Mouse (Mus musculus) large intestine, adult 2 months (tissue): ENCODE results near the gene Spock1. TPM values are rescaled to one million over a fixed set of nuclear protein-coding genes. Genes with fewer than 3 reads are reported as not detected.

Experiments used
- DNase-seq: peaks from one replicate; pipeline ENCODE4 v3.0.0-alpha.2; 2012; ENCODE audit warnings: low read depth, low spot score
- WGBS: fragments of 180-500 bp; shearing (Covaris S2); methylation state at CpG from one replicate; pipeline ENCODE4 v1.1.7; 2018; 5-methylcytosine and 5-hydroxymethylcytosine counted together
- polyA plus RNA-seq: library from polyadenylated mRNA; depleted of rRNA; stranded (reverse); fragments of >200 nt; gene quantifications from 2 replicates; pipeline ENCODE4 v1.2.3, GENCODE M21; 2012

The Spock1 gene
- polyA plus RNA-seq, 1 experiment: 0.19 TPM

DNA sequence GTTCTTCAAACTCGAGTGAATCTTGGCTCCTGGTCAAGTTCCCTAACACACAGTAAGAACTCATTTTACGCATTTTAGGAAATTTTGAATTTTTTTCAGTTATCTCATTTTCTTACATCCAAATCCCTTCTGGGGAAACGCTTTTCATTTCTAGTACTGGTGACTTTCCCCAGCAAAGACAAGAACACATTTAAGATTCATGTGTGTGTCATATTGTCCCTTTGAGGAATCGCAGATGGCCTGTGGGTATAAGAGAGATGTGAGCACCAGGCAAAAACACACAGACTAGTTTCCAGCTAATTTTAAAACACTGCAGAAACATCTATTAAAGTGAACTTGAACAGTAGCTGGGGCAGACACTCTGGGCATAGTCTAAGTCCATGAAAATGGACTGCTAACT lies 38.1 kb downstream of the Spock1 start:
- 83% methylated on average over 4 of the region's 4 CpGs for WGBS
- DNase-seq: no peak

DNA sequence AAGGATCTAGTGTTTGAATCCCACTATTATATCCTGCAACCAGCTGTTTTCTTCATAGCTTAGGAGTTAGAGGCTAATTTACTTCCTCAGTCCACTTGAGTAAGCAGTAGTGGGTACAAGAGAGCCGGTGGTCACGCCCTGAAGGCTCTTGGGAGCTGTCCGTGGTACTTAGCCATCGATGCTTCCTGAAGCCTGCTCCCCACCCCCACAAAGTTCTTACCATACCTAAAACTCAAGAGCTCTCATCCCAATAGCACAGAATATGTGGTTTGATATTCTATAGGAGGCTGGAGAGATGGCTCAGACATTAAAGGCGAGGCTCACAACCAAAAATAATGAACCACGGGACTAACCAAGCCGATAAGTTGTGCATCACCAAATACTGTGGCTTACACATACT lies 40.5 kb downstream of the Spock1 start:
- WGBS: 54% methylated on average over 7 of the region's 7 CpGs
- no peak for DNase-seq

DNA sequence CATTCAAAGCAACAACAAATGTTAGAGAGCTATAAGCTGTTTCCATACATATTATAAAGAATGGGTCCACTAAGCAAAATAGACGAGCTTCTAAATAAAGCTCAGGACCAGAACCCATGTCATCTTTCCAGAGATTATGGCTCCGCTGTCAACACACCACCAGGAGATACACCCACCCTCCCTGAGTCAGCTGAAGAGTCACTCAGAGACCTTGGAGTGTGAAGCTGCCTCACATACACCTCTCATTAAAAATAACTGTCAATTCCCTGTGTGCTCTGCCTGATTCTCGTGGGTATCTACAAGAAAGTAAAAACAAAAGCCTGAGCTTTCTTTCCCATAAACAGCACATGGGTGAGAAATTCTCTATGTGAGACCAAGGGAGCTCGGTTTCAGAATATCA lies 43.1 kb downstream of the Spock1 start:
- WGBS: 59% methylated on average over 4 of the region's 4 CpGs
- no peak for DNase-seq

DNA sequence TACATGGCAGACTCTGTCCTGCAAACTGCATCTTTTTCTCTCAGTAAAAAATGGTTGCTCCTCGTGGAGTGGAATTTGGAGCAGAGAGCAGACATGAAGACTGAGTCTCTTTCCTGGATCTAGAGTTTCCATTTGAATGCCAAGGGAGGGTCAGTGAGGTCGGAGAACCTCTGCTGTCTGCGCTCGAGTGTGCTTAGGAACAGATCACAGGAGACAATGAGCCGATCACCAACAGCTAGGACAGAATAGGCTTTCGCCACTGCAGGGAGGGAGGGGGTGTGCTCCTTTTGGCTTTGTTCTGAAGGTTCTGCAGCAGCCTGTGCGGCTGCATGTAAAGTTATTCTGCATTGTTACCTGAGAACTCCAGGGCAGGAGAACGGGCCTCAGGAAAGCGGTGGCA lies 49.6 kb downstream of the Spock1 start:
- no peak for DNase-seq
- WGBS: 62% methylated on average over 9 of the region's 9 CpGs

DNA sequence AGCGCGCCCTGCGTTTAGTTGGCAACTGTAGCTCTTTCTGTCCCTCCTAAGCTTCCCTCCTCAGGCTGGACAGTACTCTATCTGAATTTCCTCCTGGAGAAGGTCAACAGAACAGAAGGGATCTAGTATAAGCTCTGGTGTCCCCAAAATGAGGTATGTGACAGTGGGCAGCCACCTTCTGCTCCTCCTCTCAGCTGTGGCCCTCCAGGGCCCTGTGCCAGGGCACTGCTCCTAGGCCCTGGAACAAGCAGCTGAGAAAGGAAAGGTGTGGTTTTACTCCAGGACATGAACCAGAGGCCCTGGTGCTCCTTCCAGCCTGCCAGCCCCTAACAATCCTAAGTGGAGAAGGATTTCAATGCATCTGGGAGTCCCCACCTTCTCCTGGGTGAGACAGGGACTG lies 51.1 kb downstream of the Spock1 start:
- WGBS: 92% methylated on average over 3 of the region's 3 CpGs

DNA sequence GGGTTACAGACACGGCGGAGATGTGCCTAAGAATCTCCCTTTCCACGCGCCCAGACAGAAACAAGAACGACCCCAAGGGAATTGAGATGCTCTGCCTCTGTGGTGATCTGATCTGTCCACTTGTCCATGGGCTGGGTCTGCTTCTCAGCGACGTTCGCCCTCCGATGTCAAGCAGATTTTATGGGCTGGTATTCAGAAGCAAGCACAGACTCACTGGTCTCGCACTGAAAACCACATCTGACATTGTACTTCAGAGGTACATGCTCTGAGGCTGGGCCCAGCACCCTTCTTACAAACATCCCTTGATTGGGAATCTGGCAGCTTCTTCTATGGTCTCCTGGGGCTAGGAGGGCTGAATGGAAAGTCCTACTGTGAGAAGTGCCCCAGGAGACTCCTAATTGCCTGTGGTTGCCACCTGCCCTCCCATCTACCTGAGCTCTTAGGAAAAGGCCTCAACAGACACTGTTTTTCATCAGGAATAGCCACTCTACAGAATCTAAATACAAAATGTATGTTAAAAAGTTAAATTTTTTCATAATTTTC lies 51.8 kb downstream of the Spock1 start:
- 78% methylated on average over 10 of the region's 10 CpGs for WGBS

More for the DNA sequence above, 51.1 kb downstream of the Spock1 start:
- DNase-seq: no peak

DNA sequence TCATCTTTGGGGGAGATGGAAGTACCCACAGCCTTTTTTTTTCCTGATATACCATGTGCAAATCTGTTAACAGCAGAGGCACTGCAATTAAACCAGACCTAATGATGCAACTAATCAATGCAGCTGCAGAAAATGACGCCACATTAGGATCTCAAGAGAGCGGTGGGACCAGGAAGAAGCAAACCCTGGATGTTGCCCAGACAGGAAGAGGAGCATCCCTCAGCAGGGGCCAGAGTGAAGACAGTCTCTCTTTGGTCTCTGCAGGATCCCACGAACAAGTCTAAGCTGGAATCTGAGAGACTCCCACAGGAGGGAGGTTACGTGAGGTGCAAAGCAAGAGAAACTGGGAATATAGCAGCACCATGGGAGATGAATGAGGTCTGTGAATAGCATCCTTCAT lies 52.4 kb downstream of the Spock1 start:
- 71% methylated on average over 4 of the region's 4 CpGs for WGBS
- DNase-seq: no peak

More for the DNA sequence above, 51.8 kb downstream of the Spock1 start:
- DNase-seq: no peak

DNA sequence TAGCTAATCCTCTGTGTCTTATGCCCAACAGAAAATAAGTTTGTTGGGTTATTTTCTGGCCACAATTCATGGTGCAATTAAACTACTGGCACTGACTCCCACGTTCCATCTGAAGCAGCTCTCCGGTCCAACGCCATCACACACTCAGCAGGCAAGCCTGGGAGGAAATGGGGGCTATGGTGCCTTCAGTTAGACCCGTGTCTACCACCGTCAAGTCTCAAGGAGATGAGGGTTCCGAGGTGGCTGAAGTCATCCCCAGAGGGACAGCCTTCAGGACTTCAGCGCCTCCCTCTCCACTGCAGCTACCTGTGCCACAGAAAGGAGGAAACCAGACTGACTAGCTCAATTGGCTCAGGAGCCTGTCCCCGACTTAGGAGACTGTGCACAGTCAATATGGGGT lies 53.7 kb downstream of the Spock1 start:
- no peak for DNase-seq

DNA sequence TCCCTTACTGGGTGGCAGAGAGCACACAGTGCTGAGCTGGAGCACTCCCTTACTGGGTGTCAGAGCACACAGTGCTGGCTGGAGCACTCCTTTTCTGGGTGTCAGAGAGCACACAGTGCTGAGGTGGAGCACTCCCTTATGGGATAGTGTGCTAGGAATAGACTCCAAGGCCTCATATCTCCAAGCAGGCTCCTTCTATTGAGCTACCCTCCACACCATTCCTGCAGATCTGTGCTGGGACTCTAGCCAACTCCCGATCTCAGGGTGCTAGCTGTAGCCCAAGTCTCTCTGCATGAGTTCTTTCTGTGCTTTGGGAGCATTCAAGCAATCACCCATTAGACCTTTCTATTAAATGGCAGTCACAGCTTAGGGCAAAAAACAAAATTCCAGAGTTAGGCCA lies 54.5 kb downstream of the Spock1 start:
- WGBS: 75% methylated on average over 1 of the region's 1 CpGs

More for the DNA sequence above, 53.7 kb downstream of the Spock1 start:
- 78% methylated on average over 8 of the region's 8 CpGs for WGBS

DNA sequence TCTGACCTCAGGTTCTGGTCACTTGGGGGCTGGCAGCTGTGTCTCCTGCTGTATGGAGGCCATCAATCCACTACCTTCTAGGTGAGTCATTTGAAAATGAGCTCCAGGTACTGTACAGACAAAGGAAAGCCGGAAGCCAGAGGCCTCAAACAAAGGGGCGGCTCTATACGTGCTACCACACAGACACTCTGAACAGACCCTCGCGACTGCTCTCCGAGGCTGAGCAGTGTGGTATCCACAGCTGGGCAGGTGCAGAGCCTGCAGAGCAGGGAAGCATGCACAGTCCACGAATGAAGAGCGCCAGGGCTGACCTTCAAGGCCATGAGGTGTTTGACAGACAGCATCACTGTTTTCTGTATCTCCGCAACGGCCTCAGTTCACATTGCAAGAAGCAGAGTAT lies 55.0 kb downstream of the Spock1 start:
- no peak for DNase-seq
- 79% methylated on average over 10 of the region's 10 CpGs for WGBS

More for the DNA sequence above, 54.5 kb downstream of the Spock1 start:
- DNase-seq: no peak

DNA sequence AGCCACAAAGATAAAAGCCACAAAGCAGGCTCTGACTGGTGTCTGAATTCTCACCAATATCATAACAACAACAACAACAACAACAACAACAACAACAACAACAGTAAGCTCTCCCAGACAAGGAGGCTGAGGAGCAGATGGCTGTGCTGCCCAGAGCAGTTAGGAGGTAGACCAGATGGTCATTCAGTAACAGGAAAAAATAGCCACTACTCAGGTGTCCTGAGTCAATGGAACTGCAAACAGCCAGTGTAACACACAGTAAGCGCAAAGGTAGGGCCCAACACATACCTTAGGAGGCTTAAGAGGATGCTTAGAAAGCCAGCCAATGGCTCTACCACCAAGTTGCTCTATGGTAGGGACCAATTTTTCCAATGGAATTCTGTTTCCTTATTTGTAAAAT lies 59.2 kb downstream of the Spock1 start:
- WGBS: 95% methylated on average over 1 of the region's 1 CpGs

DNA sequence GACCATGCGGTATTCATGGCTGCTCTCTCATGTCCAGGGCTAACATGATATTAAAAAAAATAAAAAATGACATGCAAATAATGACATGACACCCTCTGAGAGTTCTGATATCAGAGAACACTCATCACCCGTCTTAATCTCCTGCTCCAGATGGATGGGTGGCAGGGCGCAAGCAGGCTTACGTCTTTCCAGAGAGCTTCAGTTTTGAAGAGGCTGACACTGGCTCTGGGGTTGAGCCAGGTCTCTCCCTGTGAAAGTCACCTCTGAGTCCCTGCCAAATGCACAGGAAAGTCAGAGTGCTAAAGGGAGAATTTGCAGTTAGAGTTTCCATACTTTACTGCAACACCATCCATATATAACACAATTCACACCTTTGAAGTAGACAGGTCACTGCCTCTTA lies 61.0 kb downstream of the Spock1 start:
- DNase-seq: no peak
- 93% methylated on average over 4 of the region's 4 CpGs for WGBS

More for the DNA sequence above, 59.2 kb downstream of the Spock1 start:
- DNase-seq: no peak

DNA sequence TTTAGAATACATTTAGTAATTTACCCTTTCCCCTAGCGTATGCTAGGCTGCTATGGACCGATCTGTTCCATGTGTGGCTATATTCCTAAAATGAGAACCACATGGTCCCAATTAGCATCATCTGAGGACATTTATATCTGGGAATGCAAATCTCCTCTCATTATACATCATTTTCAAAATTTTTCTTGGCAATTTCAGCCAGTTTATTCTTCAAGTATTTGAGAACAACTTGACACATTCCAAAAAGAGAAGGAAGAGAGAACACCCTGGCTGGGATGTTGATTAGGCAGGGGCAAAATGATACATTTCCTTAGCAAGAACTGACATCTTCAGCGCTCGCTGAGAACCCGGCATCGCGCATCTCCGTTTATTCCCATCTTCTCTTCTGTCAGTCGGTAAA lies 61.7 kb downstream of the Spock1 start:
- no peak for DNase-seq
- 94% methylated on average over 9 of the region's 9 CpGs for WGBS

DNA sequence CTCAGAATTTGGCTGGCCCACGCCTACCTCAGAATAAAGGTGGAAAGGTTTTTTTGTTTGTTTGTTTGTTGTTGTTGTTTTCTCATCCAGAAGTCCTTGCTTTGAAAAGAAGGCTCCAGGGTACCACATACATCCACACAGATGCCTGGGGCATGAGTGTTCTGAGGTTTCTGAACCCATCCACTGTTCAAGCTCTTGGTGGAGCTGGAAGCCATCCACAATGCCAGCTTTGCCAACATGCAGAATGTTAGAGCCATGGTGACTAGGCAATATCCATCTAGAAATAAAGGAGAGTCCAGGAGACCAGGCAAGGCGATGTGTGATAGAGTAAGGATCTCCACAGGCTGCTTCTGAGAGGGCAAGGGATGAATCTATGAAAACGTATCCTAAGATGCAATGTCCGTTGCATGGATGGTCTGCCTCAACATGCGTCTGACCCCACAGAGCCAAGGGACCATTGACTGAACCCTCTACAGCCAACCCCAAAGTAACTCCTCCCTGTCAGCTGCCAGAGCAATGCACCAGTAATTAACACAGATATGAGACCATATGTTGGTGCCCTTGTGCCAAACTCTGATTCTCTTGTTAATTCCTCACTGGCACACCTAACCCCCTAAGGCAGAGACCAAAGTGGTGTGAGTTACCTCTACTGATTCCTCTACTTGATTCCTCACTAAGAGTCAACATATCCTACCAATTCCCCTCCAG lies 66.8 kb downstream of the Spock1 start:
- no peak for DNase-seq
- WGBS: 85% methylated on average over 5 of the region's 5 CpGs

DNA sequence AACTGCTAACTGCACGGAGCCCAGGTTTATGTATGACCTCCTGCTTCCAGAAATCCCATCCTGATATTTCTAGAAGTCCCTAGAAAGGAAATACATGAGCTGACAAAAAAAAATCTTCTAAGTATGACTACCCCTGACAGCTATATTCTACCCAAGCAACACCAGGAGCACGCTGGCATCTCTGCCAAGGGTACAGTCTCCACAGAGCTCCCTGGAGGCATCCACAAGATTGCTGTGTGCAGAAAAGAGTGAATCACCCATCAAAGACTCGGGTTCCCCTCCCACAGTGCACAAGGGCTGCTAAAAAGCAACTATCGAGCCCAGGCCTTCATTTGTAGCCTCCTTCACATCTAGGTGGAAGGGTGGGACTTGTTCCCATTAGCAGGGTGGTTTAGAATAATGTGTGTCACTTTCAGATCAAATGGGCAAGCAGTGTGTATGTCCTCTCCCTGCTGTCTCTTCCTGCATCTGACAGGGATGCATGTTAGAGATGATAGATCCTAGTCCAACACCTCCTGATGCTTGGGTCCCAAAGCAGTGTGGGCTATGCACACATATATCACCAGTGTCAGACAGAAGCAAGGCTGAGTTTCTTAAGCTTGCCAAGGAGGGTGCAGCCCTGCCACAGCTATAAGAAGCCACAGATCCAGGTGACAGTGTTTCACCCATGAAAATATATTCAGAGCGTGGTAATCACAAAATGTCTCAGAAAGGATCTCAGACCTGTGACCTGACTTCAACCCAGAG lies 70.3 kb downstream of the Spock1 start:
- no peak for DNase-seq
- WGBS: 62% methylated on average over 5 of the region's 5 CpGs

DNA sequence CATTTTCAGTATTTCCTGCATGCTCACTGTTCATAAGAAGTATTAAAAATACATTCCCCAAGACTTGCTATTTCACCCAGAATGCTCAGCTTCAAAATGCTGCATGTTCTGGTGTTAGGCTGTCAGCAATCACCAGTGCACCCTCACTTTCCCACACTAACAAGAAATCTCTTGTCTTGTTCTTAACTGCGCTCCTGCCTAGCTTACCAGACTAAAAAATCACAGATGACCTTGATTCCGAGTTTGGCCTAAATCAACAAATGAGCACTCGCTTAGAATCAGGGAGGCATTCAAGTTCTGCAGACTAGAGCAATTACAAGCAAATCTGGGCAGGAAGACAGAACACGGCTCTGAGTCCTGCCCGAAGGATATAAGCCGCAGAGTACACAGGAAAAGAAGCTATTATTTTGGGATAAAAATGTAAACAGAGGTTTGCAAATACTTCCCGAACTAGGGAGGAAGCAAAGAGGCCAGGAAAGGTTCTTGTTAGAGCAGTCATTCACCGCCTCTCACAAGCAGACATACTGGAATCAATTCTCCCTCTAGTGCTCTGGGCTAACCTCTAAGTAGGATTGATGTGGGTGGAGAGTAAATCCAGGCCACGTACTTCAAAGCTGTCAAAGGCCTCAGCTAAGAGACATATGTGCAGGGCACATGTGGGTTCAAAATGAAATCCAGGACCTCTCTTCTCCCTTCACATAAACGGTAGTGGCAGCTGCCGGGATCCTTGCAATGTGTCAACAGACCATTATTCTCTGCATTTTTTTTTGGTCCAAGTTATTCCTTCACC lies 76.6 kb downstream of the Spock1 start:
- 23% methylated on average over 11 of the region's 11 CpGs for WGBS
- DNase-seq: no peak

DNA sequence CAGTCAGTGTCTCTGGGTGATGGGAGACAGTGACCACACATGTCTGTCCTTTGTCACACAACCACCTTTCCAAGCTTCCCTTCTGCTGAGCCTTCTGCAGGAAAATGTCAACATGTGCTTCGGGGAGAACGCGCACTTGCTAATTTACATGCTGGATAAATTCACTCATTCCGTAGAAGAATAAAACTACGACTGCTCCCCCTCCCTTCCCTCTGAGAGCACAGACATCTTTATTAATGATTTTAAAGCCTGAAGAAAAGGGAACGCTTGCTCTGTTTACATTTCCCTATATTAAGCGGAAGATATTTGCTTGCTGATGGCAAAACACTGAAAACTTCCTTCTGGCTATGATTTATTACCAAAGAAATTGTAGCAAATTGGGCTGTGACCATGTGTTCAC lies 77.2 kb downstream of the Spock1 start:
- DNase-seq: no peak
- 40% methylated on average over 7 of the region's 7 CpGs for WGBS

DNA sequence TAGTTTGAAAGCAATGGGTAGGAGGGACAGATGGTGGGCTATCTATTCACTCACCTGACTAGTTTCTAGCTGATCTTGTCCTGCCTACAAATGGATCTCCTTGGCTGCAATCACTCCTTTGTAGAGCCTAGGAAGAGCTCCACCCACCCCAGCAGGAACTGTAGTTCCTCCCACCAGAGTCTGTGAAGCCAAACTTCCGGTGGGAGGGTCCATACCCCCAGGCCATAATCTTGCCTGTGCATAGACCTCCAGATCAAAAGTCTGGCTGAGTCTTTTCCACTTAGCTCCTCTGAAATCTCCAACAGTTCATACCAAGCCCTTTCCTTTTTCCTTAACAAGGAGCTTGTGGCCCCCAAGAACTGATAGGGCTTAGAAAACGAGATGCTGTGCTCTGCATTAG lies 78.0 kb downstream of the Spock1 start:
- 43% methylated on average over 2 of the region's 2 CpGs for WGBS
- no peak for DNase-seq

DNA sequence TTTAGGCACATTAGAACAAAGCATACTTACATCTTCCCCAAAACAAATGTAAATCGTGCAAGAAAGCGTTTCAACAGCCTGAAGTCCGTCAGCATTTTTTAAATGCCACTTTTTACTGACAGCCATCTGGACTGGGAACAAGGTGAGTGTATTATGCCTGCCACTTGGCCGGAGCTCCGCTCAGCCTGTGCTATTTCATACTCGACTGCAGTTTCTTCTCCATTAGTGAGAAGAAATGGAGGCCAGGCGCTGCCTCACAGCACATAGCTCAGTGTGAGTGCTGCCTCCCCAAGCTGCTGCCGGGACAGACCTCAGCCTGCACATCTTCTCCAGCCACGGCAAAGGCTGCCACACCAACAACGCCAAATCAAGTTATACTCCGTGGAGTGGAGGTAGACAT lies 91.9 kb downstream of the Spock1 start:
- WGBS: 65% methylated on average over 11 of the region's 11 CpGs
- DNase-seq: no peak

DNA sequence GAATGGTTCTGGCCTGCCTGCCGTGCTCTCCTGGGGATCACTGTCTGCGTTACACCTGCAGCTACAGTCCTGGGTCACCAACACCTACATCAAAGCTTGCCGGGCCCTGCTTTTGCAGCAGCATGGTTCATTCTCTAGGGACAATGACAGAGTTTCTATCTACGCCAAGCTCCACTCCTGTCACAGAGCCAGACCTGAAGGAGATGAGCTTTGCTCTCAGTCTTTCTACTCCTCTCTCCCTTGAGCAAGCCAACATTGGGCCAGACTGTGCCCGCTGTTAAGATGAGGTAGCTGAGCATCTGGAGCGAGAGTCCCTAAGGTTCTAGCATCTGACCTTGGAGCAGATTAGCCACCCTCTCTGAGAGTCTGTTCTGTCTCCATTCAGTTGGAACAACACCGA lies 95.5 kb downstream of the Spock1 start:
- DNase-seq: no peak
- WGBS: 88% methylated on average over 7 of the region's 7 CpGs
